Mouse (Mus musculus) liver, adult 2 months (tissue): ENCODE results near the gene Pik3c2g. TPM values are rescaled to one million over a fixed set of nuclear protein-coding genes. Genes with fewer than 3 reads are reported as not detected.
"Not testable (repeated sequence)": the region's sequence is repeated elsewhere in the genome, so short reads cannot be mapped to it uniquely, and the experiment has no call there.

Experiments used
- DNase-seq: peaks from one replicate; pipeline ENCODE4 v3.0.0-alpha.2; 2011; ENCODE audit warnings: low read depth, low spot score; ENCODE audit errors: extremely low read depth
- H3K27ac ChIP-seq: fragments of 200-500 bp; replicated peaks from 2 replicates; pipeline ENCODE4 v1.5.1; 2012; ENCODE audit warnings: low read depth, mild to moderate bottlenecking, control low read depth, inconsistent platforms, low read length; ENCODE audit not compliant: insufficient read depth
- H3K27me3 ChIP-seq: fragments of 200-500 bp; 2 replicates; pipeline ENCODE4 v1.6.1; 2012; ENCODE audit warnings: mild to moderate bottlenecking, moderate library complexity, low read length, inconsistent platforms; ENCODE audit not compliant: control insufficient read depth, insufficient read depth
- H3K36me3 ChIP-seq: fragments of 200-500 bp; 2 replicates; pipeline ENCODE4 v1.6.1; 2012; ENCODE audit warnings: low read length, inconsistent platforms; ENCODE audit not compliant: control insufficient read depth, insufficient read depth
- H3K4me1 ChIP-seq: fragments of 200-500 bp; 2 replicates; pipeline ENCODE4 v1.6.1; 2011; ENCODE audit warnings: low read length; ENCODE audit not compliant: control insufficient read depth, insufficient read depth
- H3K4me3 ChIP-seq: fragments of 200-500 bp; 2 replicates; pipeline ENCODE4 v1.5.1; 2011; ENCODE audit warnings: low read depth, mild to moderate bottlenecking, control low read depth, low read length, moderate library complexity; ENCODE audit not compliant: insufficient read depth
- H3K79me2 ChIP-seq: fragments of 200-500 bp; 2 replicates; pipeline ENCODE4 v1.6.1; 2012; ENCODE audit warnings: inconsistent platforms, mild to moderate bottlenecking, low read length, moderate library complexity; ENCODE audit not compliant: control insufficient read depth, insufficient read depth
- H3K9ac ChIP-seq: fragments of 200-500 bp; 2 replicates; pipeline ENCODE4 v1.6.1; 2012; ENCODE audit warnings: low read depth, mild to moderate bottlenecking, control low read depth, inconsistent platforms, low read length
- CTCF ChIP-seq: fragments of 200-500 bp; IDR thresholded peaks from 2 replicates; pipeline ENCODE4 v1.5.1; 2011; ENCODE audit warnings: low read depth, low read length, control low read depth
- POLR2A ChIP-seq: fragments of 200-500 bp; IDR thresholded peaks from 2 replicates; pipeline ENCODE4 v1.6.1; 2011; ENCODE audit warnings: low read length, control low read depth; ENCODE audit not compliant: insufficient read depth; ENCODE audit errors: extremely low read depth
- WGBS: fragments of 180-500 bp; shearing (Covaris S2); methylation state at CpG from one replicate; pipeline ENCODE4 v1.1.7; 2018; 5-methylcytosine and 5-hydroxymethylcytosine counted together
- polyA plus RNA-seq: library from polyadenylated mRNA; depleted of rRNA; stranded (reverse); fragments of >200 nt; gene quantifications from 2 replicates; pipeline ENCODE4 v1.2.3, GENCODE M21; 2012
- total RNA-seq: library from RNA; depleted of rRNA; stranded (reverse); fragments of >200 nt; gene quantifications from 2 replicates; pipeline ENCODE4 v1.2.3, GENCODE M21; 2014

The Pik3c2g gene
- total and polyA plus RNA-seq, 2 experiments, result 6.4 to 26.6 TPM

DNA sequence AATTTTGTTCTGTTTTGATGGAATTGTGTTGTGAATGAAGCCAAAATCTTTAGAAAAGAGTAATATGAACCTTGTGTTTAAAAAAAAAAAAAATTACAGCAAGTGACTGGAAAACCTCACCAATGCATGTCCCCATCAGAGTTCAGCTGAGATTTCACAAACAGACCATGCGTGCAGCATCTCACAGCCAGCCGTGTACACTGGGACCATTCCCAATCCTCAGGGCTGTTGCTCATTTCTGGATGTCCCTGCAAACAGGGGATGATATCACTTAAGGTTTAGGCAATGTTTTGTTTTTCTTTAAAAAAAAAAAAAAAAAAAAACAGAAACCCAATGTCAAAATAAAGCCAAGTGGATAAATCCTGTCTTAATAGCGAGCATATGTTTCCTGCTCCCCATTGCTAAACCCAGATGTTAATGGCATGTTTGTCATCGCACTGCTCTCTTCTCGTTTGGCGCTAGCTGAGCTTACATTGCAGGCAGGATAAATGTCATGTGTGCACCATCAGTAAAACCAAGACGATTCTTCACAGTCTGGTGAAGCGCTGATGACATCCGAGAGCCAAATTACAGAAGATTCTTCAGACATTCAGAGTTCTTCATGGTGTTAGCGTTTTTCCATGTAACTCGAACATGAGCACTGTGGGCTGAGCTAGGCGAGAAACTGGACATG, 322.1 kb downstream of the Pik3c2g start:
- WGBS, result 82% methylated on average over 12 of the region's 12 CpGs
- H3K4me1 ChIP-seq, result no peaks in the 10 kb centered on the region
- TF ChIP-seq CTCF, result no peak
- no peak for TF ChIP-seq POLR2A
- no peaks in the 10 kb centered on the region for H3K79me2 ChIP-seq
- H3K27me3 ChIP-seq, result no peaks in the 10 kb centered on the region
- no peak overlapping the region for H3K9ac ChIP-seq
- DNase-seq, result no peak
- H3K27ac ChIP-seq, result no peak overlapping the region
- H3K4me3 ChIP-seq, result no peak overlapping the region
- H3K36me3 ChIP-seq, result no peaks in the 10 kb centered on the region

DNA sequence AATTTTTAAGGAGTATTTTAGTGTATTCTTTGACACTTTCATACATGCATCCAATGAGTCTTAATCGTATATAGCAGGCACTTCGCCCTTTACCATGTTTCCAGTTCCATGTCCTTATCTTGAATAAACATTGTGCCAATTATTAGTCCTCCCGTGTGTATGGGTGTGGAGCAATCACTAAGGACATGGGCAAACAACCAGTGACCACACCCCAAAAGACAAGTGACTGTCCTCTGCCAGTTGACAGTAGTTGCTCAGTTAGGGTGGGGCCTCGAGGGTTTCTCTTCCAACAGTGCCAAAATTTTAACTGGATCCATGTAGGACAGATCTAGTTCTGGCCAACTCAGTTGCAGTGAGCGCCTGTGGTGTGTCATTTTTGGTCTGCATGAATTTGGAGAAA, 341.7 kb downstream of the Pik3c2g start:
- 44% methylated on average over 5 of the region's 5 CpGs for WGBS
- Histone ChIP-seq H3K27ac (no peak overlapping the region), H3K9ac (no peak overlapping the region), H3K4me3 (no peak overlapping the region), H3K4me1 (no peaks in the 10 kb centered on the region), H3K27me3 (no peaks in the 10 kb centered on the region), H3K36me3 (no peaks in the 10 kb centered on the region), H3K79me2 (no peaks in the 10 kb centered on the region)
- TF ChIP-seq CTCF, result no peak
- TF ChIP-seq POLR2A, result no peak
- DNase-seq, result peak; percentile 60

DNA sequence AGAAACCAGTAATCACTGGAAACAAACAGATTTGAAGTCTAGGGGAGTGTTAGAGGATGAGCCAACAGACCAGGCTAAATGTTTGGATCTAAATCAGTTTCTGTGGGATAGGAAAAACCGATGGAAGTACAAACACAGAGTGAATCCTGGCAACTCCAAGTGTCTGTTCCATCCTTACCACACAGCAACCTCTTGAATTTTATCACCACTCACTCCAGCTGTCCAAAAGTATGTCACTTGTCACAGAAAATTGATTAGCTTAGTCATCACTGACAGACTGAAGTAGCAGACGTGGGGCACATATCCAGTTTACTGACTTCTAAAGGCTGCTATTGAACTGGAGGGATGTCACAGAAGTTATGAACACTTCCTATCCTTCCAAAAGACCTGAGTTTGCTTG, 347.8 kb downstream of the Pik3c2g start:
- no peaks in the 10 kb centered on the region for H3K4me1 ChIP-seq
- DNase-seq, result no peak
- no peak for TF ChIP-seq CTCF
- no peak for TF ChIP-seq POLR2A
- H3K79me2 ChIP-seq, result no peaks in the 10 kb centered on the region
- no peaks in the 10 kb centered on the region for H3K27me3 ChIP-seq
- 25% methylated on average over 2 of the region's 2 CpGs for WGBS
- no peaks in the 10 kb centered on the region for H3K36me3 ChIP-seq
- no peak overlapping the region for H3K9ac ChIP-seq
- no peak overlapping the region for H3K4me3 ChIP-seq
- no peak overlapping the region for H3K27ac ChIP-seq

GRCm38 (mm10) chr6:139937581-139937980, 350.6 kb downstream of the Pik3c2g start:
- DNase-seq, H3K79me2 ChIP-seq, H3K4me3 ChIP-seq, H3K4me1 ChIP-seq, H3K9ac ChIP-seq, H3K27ac ChIP-seq, H3K27me3 ChIP-seq, H3K36me3 ChIP-seq: not testable (repeated sequence)
- WGBS, result 88% methylated on average over 4 of the region's 4 CpGs

- Histone ChIP-seq H3K4me1 (peaks cover 11% of the 10 kb centered on the region; the same call in 1 of the 2 replicates), H3K4me3 (no peak overlapping the region), H3K36me3 (no peaks in the 10 kb centered on the region), H3K27ac (peak overlapping the region; percentile 90), H3K9ac (no peak overlapping the region; the same call in 1 of the 2 replicates), H3K27me3 (no peaks in the 10 kb centered on the region), H3K79me2 (no peaks in the 10 kb centered on the region)
- peak; percentile 87 for DNase-seq
- TF ChIP-seq CTCF, result no peak
- no peak for TF ChIP-seq POLR2A
- WGBS, result 20% methylated on average over 8 of the region's 8 CpGs
Measured at GRCm38 (mm10) chr6:139947106-139947879, 360.3 kb downstream of the Pik3c2g start.

DNA sequence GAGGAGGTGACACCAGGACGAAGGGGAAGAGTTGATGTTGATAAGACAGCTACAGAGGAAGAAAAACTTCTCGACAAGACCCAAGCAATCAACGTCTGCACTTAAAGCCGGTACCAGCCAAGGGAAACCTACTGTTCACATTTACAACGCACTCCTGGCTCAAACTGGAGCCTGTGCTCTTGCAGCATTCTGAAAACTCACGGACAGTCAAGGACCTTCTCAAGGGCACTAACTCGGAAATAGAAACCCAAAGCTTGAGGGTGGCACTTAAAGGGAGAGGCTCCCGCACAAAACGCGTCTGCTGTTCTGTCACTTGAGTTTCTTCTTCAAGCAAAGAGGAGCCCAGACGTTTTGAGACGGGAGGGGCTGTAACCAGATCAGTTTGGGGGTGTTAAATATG, 366.6 kb downstream of the Pik3c2g start:
- Histone ChIP-seq H3K27ac (no peak overlapping the region), H3K9ac (no peak overlapping the region)
- TF ChIP-seq CTCF, result no peak
- TF ChIP-seq POLR2A, result no peak

More for the DNA sequence above, 366.6 kb downstream of the Pik3c2g start:
- DNase-seq, result no peak
- WGBS, result 87% methylated on average over 12 of the region's 12 CpGs
- Histone ChIP-seq H3K27me3 (no peaks in the 10 kb centered on the region), H3K79me2 (no peaks in the 10 kb centered on the region), H3K4me3 (no peak overlapping the region), H3K4me1 (peaks cover 8% of the 10 kb centered on the region; the same call in 1 of the 2 replicates), H3K36me3 (no peaks in the 10 kb centered on the region)
